Mouse (Mus musculus): ENCODE data around the gene Zbtb20. TPM values are rescaled to one million over a fixed set of nuclear protein-coding genes. Genes with fewer than 3 reads are reported as not detected.

Gene Zbtb20
- total RNA-seq, 2 experiments from 2014 or later = 78.8 to 85.4 TPM

DNA sequence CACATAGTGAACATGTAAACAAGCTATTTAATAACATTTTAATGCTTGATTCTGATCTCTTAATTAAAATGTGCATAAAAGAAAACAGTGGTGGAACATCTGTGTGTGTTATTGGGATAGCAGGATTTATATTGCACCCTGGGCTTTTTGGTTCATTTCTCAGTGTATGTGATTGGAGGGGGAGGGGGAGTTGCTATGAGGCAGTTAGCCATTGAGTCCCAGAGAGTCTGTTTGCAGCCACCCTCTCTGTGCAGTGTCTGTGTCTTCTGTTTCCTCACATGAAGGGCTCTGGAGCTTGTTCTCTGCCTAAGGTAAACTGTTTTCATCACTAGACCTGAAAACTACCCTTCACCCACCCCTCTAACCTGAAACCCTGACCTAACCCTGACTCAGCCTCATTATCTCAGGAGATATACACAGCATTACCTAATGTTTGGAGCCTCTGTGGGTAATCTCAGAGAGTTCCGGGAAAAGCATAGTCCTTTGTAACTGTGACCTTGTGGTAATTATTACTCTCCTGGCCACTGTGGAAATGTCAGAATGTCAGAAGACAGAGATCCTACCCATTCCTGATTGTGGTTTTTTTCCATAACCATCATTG is 411.2 kb downstream of the Zbtb20 start:
- no peak for DNase-seq (ENCODE audit: low spot score in 2 of 2)

DNA sequence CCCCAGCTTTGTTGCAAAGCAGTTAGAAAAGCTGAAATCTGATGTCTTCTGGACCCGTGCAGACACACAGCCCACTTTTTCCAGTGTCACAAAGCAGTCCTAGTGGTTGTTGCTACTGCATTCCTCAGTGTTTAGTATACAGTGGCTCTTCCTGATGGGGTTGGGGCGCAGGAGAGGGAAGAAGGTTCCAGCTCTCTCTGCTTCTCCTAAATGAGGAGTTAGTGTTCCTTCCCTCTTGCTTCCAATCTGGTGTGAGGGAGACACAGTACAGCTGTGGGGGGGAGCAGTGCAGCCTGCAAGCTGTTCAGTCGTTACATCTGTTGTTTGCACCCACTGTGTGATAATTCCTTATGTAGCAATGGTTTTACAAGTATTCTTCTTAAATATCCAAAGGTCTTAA is 415.7 kb downstream of the Zbtb20 start:
- DNase-seq (ENCODE audit: low spot score in 2 of 2) = no peak

DNA sequence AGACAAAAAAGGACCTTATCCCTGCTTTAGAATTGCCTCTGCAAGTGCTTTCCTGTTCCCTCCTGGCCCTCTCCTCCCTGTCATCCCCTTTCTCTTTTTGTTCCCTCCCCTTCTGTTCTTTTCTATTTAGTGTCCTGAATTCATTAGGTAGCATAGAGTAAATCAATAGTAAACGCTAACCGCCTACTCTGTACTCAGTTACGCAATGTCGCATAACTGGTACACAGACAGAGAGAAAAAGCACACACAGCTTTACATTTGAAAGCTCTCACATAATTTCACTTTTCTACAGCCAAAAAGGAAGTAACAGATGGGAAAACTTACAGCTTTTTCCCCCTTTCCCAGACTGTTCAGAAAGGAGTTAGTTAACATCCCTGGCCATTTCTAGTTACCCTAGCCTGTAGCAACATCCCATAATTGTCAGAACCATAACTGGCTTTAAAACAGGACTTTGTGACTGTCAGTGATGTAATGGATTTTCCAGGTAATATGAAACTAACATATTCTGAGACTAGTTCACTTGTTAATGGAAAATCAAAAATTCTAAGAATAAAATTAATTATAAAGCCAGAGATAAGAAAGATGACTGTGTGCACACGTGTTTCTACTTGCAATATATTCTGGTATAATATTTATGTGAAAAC is 422.4 kb downstream of the Zbtb20 start:
- no peak for DNase-seq (ENCODE audit: low spot score in 2 of 2)

DNA sequence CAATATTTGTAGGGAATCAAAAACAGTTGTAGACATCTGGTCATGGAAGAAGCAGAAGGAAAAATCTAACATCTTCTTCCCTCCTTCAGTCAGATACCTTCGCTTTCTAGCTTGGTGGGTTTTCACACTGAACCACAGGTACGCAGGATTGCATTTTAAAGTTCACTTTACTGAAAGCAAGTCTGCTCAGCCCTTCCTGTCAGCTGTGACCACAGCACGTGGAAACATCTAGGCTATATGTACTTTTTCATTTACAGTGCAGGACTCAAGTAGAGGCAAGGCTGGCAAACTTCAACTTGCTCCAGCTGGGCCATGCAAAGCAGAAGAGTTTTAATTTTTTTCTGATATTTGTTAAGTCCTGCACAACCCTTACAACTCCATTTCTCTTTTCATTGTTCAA is 424.7 kb downstream of the Zbtb20 start:
- no peak for DNase-seq (ENCODE audit: low spot score in 2 of 2)

DNA sequence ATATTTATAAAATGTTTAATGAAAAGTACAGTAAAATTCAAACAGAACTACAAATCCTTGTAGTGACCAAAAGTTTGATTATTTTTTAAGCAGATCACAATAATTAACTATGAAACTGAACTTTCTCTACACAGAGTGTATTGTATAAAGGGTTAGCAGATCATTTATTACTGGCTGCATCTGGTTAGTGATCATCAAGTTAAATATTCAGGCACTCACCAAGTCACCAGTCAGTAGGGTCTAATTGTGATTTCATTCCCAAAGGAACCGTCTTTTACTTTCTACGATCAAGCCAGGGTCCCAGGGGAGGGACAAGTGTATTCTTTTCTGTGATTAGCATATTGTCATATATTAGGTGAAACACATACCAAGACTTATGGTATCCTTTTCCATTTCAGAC is 426.5 kb downstream of the Zbtb20 start:
- DNase-seq (ENCODE audit: low spot score in 2 of 2) = no peak

DNA sequence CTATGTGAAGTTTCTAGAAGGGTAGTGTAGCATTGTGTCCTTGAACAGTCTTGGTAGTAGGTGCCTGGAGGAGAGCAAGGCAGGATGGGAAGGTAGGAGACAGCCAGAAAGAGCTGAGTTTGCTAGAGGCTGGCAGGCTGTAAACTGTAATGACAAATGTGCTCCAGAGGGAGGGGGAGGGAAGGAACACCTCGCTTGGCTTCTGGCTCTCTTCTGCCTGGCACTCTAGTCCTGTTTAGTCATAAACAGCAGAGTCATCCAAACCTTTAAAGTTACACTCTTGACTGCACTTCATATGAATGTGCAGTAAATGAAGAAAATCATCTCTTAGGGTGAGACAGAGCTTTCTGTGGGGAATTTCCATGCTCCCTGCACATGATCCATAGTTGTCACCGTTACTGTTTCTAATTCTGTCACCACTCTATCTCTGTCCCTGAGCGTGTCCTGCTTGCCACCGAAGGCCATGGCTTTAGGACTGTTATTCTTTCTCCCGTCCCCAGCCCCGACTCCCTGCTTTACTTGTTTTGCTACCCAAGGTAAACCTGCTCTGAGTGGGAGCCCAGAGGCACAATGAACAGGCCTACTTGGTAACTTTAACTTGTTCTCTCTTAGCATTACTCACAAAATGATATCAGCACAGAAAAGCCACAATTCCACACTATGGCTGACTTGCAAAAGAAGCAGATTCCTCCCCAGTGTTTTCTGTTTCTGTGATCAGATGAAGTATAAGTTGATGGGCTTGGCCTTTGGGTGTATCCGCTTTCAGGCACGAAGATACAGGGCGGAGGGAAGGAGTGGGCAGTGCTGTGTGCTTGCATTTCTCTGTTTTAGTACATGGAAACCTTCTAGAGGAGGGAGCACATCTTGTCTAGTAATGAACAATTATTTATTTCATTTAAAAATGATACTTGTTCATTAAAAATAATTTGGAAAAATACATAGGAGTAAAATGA is 427.8 kb downstream of the Zbtb20 start:
- no peak for DNase-seq (ENCODE audit: low spot score in 2 of 2)

DNA sequence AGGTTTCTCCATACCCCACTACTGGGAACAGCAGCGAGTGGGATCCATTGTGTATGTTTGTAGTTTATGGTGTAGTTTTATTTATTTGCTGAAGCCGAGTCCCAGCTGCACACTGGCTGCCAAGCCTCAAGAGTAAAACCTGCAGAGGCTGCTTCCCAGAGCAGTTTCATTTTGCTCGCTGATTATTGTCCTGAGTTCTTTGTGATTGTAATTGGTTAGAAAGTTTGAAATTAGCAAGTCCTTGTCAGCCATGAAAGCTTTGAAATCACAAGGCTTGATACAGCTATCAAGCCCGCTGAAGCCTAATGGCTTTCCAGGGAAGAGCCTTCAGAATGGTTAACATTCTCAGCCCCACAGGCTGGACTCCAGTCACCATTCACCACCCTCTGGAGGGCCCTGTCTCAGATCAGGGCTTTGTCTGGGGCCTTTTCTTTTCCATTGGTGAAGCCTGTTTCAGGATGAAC is 434.3 kb downstream of the Zbtb20 start:
- DNase-seq (ENCODE audit: low spot score in 2 of 2) = no peak

DNA sequence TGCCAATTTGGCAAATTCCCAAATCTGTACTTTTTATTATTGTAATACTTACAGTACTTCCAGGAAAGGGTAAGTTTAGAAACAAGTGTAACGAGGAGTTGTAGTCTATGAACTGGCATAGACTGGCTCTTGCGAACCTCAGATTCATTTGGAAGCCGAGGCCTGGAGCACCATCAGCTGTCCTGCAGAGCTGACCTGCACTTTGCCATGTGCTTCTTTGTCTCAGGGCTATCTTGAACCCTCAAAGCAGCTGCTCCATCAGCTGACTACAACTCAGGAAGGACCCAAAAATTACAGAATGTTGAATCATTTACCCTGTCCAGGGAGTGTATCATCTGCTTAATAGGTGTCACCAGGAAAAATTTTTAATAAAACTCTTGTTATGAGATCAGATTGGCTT is 448.3 kb downstream of the Zbtb20 start:
- DNase-seq (ENCODE audit: low spot score in 2 of 2) = no peak

DNA sequence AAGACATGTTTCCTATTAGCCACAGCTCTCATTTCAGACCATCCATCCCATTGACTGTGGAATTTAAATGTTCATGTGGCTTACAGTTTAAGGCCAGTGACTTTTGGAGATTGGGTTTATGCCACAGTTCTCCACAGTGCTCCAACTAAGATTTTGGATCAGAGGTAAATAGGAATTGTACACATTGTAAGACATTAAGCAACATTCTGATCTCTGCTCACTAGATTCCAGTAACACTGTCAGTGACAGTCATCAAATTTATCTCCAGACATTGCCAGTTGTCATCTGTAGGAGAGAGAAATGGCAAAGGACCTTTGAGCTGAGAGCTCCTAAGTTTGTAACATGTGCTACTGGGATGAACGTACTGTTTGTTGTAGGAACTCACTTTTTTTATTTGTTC is 452.5 kb downstream of the Zbtb20 start:
- DNase-seq (ENCODE audit: low spot score in 2 of 2) = no peak

DNA sequence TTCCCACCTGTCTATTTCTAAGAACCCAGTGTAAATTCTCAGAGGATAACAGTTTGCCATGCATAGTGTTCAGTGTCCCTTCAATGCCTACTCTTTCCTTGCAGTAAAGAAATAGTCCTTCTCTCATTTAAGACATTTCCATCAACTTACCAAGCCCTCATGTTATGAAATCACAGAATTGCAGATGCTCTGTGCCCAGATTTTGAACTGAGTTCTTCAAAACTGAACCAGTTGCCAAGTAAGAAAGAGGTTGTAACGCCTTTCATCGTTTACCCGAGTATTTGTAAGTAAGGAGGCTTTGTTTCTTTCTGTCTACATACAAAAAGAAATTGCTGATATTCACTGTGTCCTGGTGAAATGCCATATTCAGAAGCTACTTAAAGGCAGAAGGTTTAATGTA is 454.5 kb downstream of the Zbtb20 start:
- no peak for DNase-seq (ENCODE audit: low spot score in 2 of 2)

DNA sequence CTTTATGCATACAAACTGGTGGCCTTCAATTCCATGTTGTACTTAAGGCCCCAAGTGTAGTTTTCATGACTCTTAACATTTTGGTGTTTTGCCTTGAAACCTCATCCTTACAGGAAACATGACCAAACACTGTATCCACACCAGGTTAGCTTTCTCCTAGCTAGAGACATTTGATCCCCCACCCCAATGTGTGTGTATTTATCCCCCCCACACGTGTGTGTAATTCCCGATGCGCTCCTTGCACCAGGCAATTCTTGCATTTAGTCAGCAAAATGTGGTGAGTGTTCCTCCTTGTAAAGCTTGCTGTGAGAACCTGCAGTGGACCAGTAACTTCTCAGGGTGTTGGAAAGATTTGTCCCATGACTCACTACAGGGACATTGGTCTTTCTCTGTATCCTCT is 455.8 kb downstream of the Zbtb20 start:
- DNase-seq (ENCODE audit: low spot score in 2 of 2) = no peak

DNA sequence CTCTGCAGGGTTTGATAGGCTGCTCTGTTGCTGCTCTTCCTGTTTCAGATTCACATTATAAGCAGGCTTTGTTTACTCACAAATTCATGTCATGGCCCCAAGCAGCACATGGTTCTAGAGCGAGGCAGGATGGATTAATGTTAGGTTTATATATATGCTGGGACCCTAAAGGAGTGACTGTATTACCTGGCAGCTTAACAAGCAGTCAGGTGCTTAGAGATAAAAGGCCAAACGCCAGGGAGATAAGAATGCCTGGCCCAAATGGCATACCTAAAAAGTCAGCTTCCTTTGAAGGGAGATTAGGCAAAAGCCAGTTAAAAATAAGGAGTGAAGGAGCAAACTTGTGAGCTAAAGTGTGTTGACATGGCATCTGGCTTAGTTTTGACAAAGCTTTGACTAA is 457.1 kb downstream of the Zbtb20 start:
- no peak for DNase-seq (ENCODE audit: low spot score in 2 of 2)

DNA sequence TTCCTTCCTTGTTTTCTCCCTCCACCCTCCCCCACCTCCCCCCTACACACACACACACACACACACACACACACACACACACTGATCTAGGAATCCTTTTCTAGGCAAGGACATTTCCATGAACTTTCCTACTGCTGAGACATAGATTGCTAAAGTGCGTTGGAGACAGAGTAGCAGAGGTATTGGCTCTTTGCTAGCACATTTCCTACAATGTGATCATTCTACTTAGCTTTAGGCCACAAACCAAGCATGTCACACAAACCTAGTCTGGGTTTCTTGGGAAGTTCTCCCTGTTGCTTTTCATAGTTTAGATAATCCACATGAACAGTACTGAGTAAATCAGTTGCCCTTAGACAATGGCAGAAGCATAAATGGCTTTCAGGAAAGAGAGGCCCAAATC is 457.6 kb downstream of the Zbtb20 start:
- no peak for DNase-seq (ENCODE audit: low spot score in 2 of 2)

DNA sequence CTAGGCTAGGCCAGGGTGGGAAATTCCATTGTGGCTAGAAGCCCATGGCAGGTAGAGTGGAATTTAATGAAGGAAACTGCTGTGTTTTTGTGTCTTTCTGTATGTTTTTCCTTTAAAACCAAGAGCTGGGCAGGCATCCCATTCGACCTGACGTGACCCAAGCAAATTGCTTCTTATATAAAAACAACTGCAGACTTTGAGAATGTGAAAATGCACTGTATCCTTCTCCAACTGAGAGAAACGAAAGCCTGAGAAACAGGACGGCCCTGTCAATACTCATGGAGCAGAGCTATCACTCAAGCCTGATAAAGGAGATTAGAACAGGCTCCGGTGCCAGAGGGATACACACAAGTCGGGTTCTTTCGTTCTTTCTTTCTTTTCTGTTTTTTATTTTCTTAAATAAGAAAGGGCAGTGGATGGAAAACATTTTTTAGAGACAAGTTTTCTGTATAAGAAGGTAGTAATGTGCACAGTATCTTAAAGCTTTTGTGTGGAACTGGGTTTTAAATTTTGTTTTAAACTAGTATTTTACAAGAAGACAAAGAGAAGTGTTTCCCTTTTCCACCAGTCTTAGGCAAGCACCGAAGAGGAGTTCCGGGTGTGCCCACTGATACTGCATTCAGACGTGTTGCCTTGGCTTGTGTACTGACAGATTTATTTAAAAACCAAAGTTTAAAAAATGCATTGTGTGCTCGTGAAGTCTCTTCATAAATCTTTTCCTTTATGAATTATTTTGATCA is 458.9 kb downstream of the Zbtb20 start:
- no peak for DNase-seq (ENCODE audit: low spot score in 2 of 2)

DNA sequence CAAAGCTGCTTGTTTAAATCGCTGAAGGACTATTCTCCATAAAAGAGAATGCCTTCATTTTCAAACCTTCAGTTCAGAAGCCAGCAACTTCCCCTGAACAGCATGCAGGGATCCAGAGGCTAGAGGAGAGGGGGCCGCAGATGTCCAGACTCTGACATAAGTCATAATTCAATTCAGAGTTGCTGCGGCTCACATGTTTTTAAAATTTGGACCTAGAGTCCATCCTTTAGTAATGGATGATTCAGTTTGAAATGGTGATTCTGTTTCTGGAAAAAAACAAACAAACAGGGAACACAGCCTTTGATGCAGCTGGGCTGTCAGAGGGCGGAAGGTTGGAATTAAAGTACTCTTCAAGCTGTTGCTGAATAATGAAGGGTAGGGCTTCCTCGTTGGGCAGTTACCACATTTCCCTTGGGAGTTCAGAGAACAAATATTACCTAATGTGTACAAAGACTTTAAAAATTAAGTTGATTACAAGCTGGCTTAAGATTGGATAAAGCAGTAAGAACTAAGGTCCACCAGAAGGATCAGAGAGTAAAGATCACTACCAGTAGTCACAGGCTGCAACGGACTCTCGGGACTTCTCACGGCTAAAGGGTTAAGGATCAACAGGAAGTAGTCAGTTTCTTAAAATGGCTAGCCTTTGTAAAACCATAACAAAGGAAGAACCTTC is 459.6 kb downstream of the Zbtb20 start:
- no peak for DNase-seq (ENCODE audit: low spot score in 2 of 2)

DNA sequence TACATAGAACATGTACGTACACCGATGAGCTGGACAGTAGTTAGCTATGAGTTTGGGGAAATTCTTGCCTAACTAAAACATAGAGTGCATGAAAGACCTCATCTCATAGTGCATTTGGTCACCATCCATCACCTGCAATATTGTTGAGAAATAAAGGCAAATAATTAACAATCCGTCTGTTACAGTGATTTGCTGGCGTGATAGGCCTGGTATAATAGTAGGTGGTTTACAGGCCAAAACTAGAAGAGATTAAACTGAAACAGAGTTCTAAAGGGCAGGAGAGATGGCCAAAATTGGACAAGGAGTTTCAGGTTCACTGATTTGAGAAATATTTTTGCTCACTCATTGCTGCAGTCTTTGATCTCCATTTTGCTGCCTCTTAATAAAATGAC is 460.1 kb downstream of the Zbtb20 start:
- DNase-seq (ENCODE audit: low spot score in 2 of 2) = no peak

DNA sequence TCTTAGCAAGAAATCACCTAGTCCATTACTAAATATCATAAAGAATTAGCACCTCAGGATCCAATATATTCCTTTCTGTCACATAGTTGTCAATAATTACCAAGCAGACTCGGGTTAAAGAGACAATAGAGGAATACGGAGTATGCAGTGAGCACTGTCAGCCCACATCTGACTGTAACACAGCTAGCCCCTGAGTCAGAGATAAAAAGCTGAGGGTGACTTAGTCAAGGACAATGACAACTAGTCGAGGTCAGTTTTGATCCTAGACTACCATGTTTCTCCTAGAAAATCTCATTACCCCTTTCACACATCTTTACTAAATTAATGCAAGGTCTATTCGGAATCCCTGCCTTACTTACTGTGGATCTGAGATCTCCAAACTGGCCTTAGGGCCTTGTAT is 465.0 kb downstream of the Zbtb20 start:
- DNase-seq (ENCODE audit: low spot score in 2 of 2) = no peak

DNA sequence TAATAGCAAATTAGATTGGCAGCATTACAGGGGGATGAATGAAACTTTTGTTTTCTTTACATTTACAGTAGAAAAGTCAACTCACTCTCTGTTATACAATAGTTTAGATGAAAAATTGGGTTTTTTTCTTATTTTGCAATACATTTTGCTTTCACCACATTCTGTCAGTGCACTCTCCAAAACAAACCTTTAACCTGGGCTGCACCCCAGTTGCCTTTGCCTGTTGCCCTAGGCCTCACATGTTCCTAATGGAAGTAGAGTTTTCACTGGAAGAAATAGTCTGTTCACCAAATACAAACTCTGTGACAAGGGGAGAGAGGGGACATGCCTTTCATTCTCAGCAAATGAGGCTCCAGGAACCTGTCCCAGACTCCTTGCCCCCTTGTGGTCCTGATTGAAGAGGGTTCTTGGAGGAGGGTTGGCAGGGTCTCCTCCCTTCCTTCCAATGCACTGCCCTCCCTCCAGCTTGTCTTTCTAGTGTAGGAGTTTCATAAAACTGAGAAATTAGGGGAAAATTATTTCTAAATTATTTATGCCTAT is 466.3 kb downstream of the Zbtb20 start:
- no peak for DNase-seq (ENCODE audit: low spot score in 2 of 2)

DNA sequence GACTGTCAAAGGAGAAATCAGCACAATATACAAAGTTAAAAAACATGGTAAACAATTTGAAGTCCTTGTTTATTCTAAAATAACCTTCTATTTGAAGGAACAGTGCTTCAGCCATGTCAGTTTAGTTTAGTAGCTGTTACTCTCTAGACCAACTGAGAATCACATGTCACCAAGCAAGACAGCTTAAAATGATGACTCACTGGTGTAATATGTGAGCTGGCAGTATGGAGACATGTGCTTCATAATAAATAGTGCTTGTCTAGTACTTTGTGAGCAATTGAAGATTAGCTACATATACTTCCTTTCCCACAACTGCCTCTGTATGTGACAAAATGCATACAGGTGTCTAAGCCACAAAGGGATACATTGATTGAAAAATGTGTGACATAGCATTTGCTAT is 470.4 kb downstream of the Zbtb20 start:
- no peak for DNase-seq (ENCODE audit: low spot score in 2 of 2)

DNA sequence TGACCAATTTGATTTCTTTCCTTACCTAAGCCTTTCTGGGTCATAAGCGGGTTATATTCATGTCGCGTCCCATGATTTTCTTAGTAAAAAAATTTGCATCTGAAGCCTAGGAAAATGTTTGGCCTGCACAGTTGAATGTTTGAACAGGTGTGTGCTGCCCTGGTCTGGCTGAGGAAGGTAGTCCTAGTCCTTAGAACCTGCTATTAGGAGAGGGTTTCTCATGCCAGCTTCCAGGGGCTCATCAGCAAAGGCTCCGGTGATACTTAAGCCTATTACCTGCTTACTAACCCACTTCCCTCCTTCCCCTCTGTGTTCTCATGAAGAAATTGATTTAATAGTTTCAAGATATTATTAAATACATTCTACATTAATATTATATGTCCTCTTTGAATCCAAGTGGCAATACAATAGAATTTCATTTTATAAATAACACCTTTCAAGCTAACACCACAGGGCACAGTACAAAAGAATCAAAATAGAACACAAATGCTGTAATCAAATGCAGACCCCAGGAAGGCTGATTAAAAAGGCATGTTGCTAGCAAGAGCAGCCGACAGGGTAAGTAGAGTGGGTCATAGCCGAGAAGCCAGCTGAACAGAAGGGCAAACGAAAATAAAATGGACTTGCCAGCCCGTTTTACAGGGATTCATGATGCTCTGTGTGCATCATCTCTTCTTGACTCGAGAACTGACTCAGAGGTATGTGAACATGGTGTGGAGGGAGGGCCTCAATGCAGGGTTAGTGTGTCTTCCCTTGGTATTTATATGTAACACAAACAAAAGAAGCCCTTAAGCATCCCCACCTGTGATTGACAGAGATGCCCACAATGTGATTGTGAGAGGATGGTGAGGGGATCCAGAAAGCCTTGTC is 480.3 kb downstream of the Zbtb20 start:
- DNase-seq (ENCODE audit: low spot score in 2 of 2) = no peak

Measured in adrenal gland, postnatal 4 days (tissue).